Mouse (Mus musculus): ENCODE measurements around the gene Inpp5f.

DNA sequence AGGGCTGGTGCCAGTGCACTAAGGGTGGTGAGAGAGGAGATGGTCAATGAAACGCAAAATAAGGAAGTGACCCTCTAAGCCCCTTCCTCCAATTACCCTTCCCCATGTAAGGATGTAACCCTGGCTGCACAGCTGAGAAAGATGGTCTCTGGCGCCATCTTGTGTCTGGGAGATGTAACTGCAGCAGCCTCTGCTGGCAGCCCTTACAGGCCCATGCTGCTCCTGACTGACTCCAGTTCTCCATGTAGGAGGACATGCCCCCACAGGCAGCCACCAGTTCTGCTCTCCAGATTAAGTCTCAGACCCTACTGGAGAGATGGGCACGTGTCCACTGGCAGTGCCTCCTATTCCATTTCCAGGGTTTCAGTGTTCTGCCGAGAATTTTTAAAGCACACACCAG is 94.6 kb downstream of the Inpp5f start:
- TF ChIP-seq POLR2A (IDR thresholded peaks at IDR 0.05; ENCODE audit: borderline replicate concordance, control insufficient read depth, low read depth, low read length), result no peak
- TF ChIP-seq CTCF (IDR thresholded peaks at IDR 0.05; ENCODE audit: control insufficient read depth, insufficient read depth, low read length), result peak; percentile 96

Measured in bone marrow, adult 2 months (tissue).